Mouse (Mus musculus) neutrophil, adult 5-6 weeks (primary cell): ENCODE measurements at regions not wholly inside any gene's neighbourhood (a gene's known extent, or its start where the extent isn't known, plus 50 kb on each side); places are given as distances from the start of the nearest gene placed in this dataset.

Source experiments
- ATAC-seq: fragments of 151-379, 151-347 bp; 2 replicates; pipeline ENCODE4 v1.8.0; 2017; ENCODE audit warnings: mild to moderate bottlenecking, moderate TSS enrichment; ENCODE audit not compliant: insufficient number of reproducible peaks, poor library complexity, low FRiP score, severe bottlenecking; ENCODE audit errors: extremely low read depth

- ATAC-seq = no peak
Observed at GRCm38 (mm10) chr13:91367896-91368556, 92.1 kb upstream of the Ssbp2 start.

GRCm38 (mm10) chr13:91368664-91369063 lies 91.4 kb upstream of the Ssbp2 start:
- no peak for ATAC-seq

GRCm38 (mm10) chr13:91370021-91370420 lies 90.1 kb upstream of the Ssbp2 start:
- no peak for ATAC-seq

- peak; percentile 64 for ATAC-seq
Observed at GRCm38 (mm10) chr13:91370441-91370840, 89.6 kb upstream of the Ssbp2 start.

GRCm38 (mm10) chr13:91370886-91371595 lies 89.0 kb upstream of the Ssbp2 start:
- peak; percentile 87 for ATAC-seq

- ATAC-seq = no peak
Observed at GRCm38 (mm10) chr13:91371596-91371987, 88.5 kb upstream of the Ssbp2 start.

- no peak for ATAC-seq
Observed at GRCm38 (mm10) chr13:91372130-91372875, 87.8 kb upstream of the Ssbp2 start.

GRCm38 (mm10) chr13:91374141-91374540 lies 85.9 kb upstream of the Ssbp2 start:
- no peak for ATAC-seq

- no peak for ATAC-seq
Observed at GRCm38 (mm10) chr13:91376556-91376955, 83.5 kb upstream of the Ssbp2 start.

- no peak for ATAC-seq
Observed at GRCm38 (mm10) chr13:91377428-91377827, 82.7 kb upstream of the Ssbp2 start.

GRCm38 (mm10) chr13:91377972-91378371 lies 82.1 kb upstream of the Ssbp2 start:
- ATAC-seq = no peak

- ATAC-seq = no peak
Observed at GRCm38 (mm10) chr13:91385393-91385792, 74.7 kb upstream of the Ssbp2 start.

GRCm38 (mm10) chr13:91387913-91388312 lies 72.2 kb upstream of the Ssbp2 start:
- ATAC-seq = no peak

GRCm38 (mm10) chr13:91403632-91404031 lies 56.5 kb upstream of the Ssbp2 start:
- ATAC-seq = no peak

GRCm38 (mm10) chr13:91405027-91405426 lies 55.1 kb upstream of the Ssbp2 start:
- ATAC-seq = no peak

GRCm38 (mm10) chr13:91410116-91410515 lies 50.0 kb upstream of the Ssbp2 start:
- ATAC-seq = no peak
